Mouse (Mus musculus): ENCODE results near the gene Ddx59. TPM values are rescaled to one million over a fixed set of nuclear protein-coding genes. Genes with fewer than 3 reads are reported as not detected.

Ddx59 gene
- polyA plus RNA-seq, 2 experiments from 2014 or later, result 7.6 to 11.2 TPM

DNA sequence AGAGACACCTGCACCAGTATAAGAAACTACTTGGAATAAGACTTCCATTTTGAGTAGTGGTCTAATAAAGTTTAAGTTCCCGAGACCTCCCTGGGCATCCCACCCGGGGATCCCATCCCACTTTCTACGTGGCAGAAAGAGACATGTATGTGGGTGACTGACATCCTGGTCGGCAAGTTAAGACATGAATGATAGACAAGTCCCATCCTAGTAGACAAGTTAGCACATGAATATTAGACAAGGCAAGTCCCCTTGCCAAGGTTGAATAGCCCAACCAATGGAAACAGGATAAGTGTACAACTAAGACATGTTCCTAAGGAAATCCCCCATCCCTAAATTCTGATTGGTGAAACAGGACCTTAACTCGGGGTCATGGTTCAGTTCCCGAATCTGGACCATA lies 34.5 kb downstream of the Ddx59 start:
- no peak for ATAC-seq

DNA sequence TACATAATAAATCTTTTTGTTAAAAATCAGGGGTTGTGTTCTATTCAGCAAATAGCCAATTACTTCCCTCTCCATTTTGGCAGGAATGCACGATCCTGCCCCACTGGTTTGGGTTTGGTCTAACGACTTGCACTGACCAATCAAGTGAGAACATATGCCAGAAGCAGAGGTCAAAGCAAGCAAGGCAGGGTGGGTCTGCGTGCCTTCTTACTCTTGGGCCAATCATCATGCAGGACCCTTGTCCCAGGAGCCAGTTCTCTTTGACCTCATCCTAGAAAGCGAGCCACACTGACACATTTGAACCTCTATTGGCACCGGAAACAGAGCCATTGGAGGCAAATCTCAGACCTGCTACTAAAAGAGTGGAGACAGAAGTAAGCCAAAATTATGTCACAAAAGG lies 35.1 kb downstream of the Ddx59 start:
- no peak for ATAC-seq

DNA sequence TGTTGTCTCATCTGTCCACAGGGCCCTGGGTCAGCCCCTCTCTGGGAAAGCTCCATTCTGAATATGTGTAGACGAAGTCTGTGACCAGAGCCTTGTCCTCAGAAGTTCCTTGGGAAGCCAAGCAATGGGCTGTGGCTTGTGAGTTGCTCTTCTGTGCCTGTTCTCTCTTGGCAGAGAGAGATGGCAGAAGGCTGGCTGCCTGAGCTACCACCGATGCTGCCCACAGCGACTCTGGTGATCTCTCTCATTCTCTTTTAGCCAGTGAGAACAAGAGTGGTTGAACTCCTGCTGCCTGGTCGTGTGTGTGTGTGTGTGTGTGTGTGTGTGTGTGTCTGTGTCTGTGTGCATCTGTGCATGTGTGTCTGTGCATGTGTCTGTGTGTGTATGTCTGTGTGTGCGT lies 37.4 kb downstream of the Ddx59 start:
- ATAC-seq, result no peak

DNA sequence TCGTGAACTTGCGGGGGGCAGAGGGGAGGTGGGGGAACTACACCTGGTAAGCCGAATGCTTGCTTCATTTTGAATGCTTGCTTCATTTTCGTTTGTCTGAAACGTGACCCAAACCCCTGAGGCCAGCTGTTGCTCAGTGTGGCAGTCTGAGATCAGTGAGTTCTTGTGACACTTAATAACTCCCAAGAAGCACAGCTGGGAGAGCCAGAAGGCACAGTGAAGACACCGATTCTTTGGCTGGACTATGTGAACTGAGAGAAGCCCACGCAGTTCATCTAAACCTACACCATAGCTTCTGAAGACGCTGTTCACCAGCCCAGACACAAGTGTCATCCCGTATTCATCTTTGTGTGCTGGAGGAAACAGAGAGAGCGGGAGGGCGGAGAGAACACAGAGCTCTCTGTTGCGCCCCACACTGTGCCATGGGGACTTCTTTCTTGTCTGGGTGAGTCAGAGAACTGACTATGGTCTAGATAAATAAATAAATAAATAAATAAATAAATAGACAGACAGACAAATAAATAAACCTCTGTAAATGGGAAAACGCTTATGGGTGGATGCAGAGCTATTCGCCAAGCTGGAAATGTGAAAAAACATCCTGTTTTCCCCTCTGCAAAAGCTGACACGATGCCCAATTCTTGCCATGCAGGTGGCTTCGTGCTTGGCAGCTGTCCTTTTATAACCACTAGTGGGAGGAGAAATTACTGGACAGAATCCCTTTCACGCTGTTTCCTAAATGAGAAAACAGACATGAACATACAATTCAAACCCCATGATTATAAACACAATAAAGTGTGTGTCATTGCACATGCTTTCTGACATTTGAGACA lies 40.9 kb downstream of the Ddx59 start:
- no peak for ATAC-seq

DNA sequence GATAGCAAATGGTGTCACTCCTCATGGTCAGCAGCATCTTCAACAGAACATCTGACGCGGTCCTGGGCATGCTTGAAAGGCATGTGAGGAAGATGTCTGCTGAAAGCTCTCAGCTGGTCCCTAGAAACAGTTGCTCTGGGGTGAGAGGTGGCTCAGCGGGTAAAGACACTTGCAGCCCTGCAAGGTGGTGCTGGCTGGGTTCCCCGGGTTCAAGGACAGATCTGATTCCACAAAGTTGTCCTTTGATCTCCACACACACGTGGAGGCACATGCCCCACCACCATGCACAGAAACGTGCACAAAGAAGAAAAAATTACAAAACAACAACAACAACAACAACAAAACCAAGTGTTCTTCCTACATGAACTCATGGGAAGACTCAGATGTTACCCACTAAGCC lies 41.7 kb downstream of the Ddx59 start:
- no peak for ATAC-seq

DNA sequence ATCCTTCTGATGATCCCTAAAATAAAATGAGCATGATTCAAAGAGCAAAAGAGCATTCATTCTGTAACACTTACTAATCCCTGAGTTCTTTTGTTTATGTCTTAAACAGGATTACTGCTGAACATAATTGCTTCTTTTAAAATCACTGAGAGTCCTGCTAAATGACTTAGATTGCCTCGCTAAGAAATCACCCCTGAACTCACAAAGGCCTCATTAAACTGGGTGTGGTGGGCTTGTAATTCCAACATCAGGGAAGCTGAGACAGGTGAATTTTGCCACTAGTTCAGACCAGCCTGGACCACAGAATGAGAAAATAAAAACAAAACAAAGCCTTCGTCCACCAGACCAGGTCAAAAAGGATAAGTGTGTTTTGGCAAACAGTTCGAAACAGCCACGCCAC lies 42.3 kb downstream of the Ddx59 start:
- no peak for ATAC-seq

DNA sequence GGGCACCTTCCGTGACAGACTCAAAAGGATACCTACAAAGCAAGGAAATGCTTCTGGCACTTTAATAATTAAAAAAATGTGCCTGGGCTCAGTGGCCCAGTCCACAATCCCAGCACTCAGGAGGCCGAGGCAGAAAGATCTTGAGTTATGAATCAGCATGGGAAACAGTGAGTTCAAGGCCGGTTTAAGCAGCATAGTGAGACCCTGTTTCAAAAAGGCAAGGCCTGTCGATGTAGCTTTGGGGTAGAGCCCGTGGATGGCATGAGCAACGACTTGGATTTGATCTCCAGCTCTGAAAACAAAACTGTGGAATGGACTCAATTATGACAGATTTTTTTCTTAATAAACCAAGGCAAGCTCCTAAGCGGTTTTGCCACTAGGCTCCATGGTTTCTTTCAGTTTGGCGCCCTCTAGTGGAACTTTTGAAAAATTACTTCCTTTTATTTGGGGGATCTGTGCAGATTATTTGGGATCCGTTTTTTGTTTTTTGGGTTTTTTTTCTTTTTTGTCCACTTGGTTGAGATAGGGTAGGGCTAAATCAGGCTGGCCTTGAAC lies 43.7 kb downstream of the Ddx59 start:
- ATAC-seq, result peak; percentile 54

DNA sequence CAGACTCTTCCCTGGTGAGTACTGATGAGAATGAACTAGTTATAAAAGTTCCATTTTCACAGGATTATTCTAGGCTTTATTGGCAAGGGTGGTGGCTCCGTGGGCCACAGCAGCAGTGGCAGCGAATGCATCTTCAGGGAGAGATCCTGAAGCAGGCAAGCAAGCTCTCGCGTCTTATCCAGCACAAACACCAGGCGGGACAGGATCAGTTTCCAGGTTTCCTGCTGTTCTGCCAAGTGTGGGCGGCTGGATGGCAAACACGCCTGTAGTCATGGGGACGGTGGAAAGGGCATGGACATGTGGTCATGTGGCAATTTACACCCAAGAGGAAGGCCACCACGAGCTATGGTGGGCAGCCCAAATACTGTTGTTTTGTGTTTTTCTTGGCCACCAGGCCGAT lies 47.4 kb downstream of the Ddx59 start:
- ATAC-seq, result no peak

DNA sequence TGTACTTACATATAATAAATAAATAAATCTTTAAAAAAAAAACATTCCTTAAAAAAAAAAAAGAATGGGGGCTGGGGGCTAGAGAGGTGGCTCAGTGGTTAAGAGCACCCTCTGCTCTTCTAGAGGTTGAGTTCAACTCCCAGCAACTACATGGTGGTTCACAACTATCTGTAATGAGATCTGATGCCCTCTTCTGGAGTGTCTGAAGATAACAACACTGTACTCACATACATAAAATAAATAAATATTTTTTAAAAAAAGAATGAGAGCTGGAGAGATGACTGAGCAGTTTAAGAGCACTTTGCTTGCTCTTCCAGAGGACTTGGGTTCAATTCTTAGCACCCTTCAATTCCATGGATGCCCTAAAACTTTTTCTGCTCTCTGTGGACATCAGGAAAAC lies 50.1 kb downstream of the Ddx59 start:
- ATAC-seq, result no peak

DNA sequence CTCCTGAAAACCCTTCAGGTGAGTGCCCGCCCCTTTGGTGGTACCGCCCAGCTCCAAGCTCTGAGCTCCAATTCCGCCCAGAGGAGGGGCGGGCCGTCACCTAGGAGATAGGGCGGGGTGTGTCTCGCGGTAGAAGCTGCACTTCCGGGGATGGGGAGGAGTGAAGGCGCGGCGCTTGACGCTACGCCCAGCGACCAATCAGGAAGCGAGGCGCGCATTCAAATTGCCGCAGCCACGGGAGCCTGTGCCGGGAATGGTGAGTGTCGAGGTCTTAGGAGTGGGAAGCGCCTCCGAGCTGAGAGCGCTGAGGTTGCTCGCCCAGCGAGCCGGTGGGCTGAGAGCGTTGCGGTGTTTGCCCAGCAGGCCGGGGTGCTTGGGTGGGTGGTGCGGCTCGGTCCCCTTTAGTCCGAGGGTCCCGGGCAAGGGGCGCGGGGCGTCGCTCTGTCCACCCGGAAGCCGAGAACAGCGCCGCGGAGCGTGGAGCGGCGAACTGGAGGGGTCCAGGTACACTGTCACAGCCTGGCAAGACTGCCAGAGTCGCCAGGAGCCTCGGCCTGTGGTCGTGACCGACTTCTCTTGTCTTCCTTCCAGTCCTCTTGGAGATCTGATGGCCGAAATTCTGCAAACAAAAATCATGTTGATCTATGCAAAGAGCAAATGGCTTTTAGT lies 51.2 kb downstream of the Ddx59 start, which contains the start of gene Kif14:
Gene Kif14 (plus strand): TSS at position 201 of the 669 bp plus-strand sequence.
- ATAC-seq, result peak; percentile 100

DNA sequence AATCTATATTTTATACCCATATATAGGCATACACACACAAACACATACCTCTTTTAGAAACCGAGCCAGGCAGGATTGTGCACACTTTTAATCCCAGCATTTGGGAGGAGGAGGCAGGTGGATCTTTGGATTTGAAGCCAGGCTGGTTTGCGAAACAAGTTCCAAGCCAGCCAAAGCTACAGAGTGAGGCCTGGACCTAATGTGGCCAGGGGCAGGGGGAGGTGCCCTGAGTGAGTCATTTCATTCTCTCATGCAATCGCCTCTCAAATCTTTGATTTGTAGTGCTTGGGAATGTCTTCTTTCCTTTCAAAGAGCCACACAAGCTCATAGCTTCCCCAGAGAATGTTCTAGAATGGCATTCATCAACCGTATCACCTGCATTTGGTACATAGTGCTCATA lies 54.3 kb downstream of the Ddx59 start:
- ATAC-seq, result no peak

DNA sequence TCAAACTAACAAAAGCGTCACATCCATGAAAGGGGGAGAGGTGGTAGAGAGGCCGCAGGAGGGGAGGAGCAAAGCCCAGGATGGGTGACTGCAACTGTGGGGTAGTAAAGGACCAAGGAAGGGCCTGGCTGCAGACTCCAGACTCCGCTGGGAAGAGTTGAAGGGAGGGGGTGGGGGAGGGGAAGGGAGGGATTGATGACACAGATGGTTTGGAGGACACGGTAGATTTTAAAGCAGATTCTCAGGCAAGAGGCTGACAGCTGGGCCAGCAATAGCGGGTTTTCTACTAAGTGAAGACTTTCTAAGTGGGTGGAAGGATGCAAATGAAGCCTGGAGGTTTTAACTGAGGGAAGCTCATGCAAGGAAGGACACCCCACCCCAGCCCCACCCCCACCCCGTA lies 55.4 kb downstream of the Ddx59 start:
- no peak for ATAC-seq

Other genes with a start within 250 kb of the Ddx59 start
- not detected for gene Mroh3, start 202.4 kb upstream of the Ddx59 start, polyA plus RNA-seq (2017; shearing (Covaris generic))
- gene Inava, start 181.0 kb upstream of the Ddx59 start, polyA plus RNA-seq (2017; shearing (Covaris generic)), result under 1 TPM in 1 of 2 experiments, not detected in 1; 0.28 TPM
- not detected for gene Gpr25, start 154.4 kb upstream of the Ddx59 start, polyA plus RNA-seq (2017; shearing (Covaris generic))
- gene Camsap2, start 69.2 kb upstream of the Ddx59 start, polyA plus RNA-seq (2017; shearing (Covaris generic)), result 1 to 10 TPM; 3.9 to 6.2 TPM
- gene Kif14, start 51.1 kb downstream of the Ddx59 start, polyA plus RNA-seq (2017; shearing (Covaris generic)), result 1 to 10 TPM; 1.2 to 1.3 TPM
- gene Zfp281, start 209.6 kb downstream of the Ddx59 start, polyA plus RNA-seq (2017; shearing (Covaris generic)), result 10 to 100 TPM; 18.5 to 32.8 TPM